Mouse (Mus musculus) erythroblast, embryonic 14.5 days (primary cell): ENCODE data around the gene Fto.

Experiments
- GATA1 ChIP-seq: IDR thresholded peaks from 2 replicates; pipeline ENCODE4 v1.6.1; 2012; ENCODE audit warnings: low read length, inconsistent platforms, mixed read lengths
- TAL1 ChIP-seq: IDR thresholded peaks from 3 replicates; pipeline ENCODE4 v1.6.1; 2012; ENCODE audit warnings: low read length, inconsistent platforms, mixed read lengths

GRCm38 (mm10) chr8:91538892-91539291 lies 225.6 kb downstream of the Fto start:
- TF ChIP-seq GATA1 = no peak
- TF ChIP-seq TAL1 = no peak
